Mouse (Mus musculus) cerebellum, adult (tissue): ENCODE measurements around the gene Appl1.

Experiments used
- ATAC-seq: cut with Nextera tagmentation; 2 replicates; pipeline ENCODE4 v1.9.2; 2017; ENCODE audit warnings: mild to moderate bottlenecking, moderate library complexity, mixed read lengths; ENCODE audit not compliant: insufficient number of reproducible peaks, low FRiP score, low TSS enrichment

Appl1 gene

GRCm38 (mm10) chr14:26971106-26971789 lies at the start of gene Appl1:
Gene Appl1 (minus strand): TSS chr14:26971232.
- ATAC-seq = no peak

- no peak for ATAC-seq
Measured at GRCm38 (mm10) chr14:27019850-27020249, 48.8 kb upstream of the Appl1 start.

- ATAC-seq = no peak
Measured at GRCm38 (mm10) chr14:27017936-27018335, 46.9 kb upstream of the Appl1 start.

- no peak for ATAC-seq
Measured at GRCm38 (mm10) chr14:27013658-27014057, 42.6 kb upstream of the Appl1 start.

DNA sequence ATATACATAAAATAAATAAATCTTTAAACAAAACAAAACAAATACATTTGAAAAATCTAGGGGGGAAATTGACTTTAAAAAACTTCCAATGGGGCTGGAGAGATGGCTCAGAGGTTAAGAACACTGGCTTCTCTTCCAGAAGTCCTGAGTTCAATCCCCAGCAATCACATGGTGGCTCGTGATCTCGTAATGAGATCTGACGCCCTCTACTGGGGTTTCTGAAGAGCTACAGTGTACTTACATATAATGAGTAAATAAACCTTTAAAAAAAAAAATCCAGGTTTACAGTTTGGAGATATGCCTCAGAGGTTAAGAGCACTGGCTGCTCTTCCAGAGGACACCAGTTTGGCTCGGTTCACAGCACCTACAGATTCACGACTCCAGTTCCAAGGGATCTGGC lies 40.5 kb upstream of the Appl1 start:
- no peak for ATAC-seq

- ATAC-seq = no peak
Measured at GRCm38 (mm10) chr14:27005937-27006336, 34.9 kb upstream of the Appl1 start.

DNA sequence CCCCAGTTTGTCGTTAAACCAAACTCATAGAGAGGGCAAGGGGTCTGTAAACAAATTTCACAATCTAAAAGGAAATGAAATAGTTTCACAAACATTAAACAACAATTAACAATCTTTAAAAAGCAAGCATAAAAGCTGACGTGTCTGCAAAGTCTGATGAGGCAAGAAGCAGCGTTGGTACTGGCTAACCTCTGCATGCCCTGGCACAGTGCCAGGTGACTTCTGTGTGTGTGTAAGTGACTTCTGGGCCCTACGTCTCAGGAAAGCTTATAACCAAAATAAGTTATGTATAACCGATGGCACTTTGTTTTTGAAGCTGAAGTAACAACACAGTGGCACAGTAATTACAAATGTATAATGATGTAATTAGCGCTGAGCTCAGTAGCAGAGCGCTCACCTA lies 33.9 kb upstream of the Appl1 start:
- no peak for ATAC-seq

DNA sequence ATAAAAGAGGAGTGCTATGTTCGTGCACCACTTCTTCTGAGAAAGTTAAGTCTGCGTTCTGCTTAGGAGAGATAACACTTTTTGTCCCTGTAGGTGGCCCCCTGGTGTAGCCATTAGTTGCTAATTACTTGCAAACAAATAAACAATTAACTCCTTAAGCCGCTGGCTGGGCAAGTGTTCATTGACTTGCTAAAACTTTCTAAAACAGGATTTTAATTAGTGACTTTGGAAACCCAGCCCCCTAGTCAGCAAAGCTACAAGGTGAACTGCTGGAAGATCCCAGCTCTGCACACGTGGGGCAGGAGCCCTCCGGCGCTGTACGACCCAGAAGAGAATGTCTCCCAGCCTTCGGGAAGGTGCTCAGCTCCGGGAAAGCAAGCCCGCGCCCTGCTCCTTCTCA lies 29.4 kb upstream of the Appl1 start:
- no peak for ATAC-seq

- no peak for ATAC-seq
Measured at GRCm38 (mm10) chr14:26996257-26996656, 25.2 kb upstream of the Appl1 start.

DNA sequence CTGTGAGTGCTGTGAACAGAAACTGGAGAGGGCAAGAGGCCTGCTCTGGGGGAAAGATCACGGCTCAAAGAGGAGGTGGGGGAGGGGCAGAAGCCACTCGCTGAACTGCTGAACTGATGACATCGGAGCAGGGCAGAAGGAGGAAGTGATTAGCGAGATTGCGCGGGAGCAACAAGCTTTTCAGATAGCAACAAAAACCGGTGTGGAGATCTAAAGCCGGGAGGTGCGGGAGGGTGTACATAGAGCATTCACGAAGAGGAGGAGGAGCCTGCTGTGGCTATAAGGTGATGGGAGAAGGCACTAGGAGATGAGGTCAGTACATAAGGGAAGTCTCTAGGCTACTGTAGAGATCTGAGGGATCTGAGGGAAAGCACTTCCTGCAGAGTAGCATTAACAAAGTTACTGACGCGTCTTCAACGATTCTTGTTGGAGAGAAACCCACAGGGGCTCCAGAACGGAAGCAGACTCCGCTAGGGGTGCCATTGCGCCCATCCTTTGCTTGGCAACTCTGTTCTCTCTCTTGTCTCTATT lies 23.2 kb upstream of the Appl1 start, which contains the start of gene Hesx1:
TSS of gene Hesx1 (plus strand) at position 206 of the 531 bp plus-strand sequence.
- 0 out of 2 replicates have a peak, but pooled peaks have one; percentile 20 for ATAC-seq

GRCm38 (mm10) chr14:26993427-26993826 lies 22.4 kb upstream of the Appl1 start:
- ATAC-seq = no peak

- ATAC-seq = no peak
Measured at GRCm38 (mm10) chr14:26991622-26992021, 20.6 kb upstream of the Appl1 start.

- ATAC-seq = no peak
Measured at GRCm38 (mm10) chr14:26988694-26989093, 17.7 kb upstream of the Appl1 start.

- no peak for ATAC-seq
Measured at GRCm38 (mm10) chr14:26982150-26982530, 11.1 kb upstream of the Appl1 start.

- no peak for ATAC-seq
Measured at GRCm38 (mm10) chr14:26981494-26982149, 10.6 kb upstream of the Appl1 start.

DNA sequence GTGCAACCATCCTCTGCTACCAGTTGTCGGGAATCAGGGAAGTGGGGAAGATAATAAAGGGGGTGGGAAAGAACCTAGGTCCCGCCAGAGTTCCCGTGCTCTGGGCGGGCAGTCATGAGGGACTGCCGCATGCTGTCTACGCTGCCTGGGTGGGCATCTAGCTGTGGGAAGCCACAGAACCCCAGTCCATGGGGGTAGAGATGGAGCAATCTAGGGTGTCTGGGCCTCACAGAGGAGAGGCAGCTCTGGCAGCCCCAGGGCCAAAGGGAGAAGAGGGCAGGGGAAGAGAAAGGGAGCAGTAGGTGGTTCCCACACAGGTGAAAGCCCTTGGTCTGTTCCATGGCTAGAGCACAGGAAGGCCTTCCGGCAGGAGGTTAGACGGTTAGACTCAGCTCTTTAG lies 10.0 kb upstream of the Appl1 start:
- no peak for ATAC-seq

DNA sequence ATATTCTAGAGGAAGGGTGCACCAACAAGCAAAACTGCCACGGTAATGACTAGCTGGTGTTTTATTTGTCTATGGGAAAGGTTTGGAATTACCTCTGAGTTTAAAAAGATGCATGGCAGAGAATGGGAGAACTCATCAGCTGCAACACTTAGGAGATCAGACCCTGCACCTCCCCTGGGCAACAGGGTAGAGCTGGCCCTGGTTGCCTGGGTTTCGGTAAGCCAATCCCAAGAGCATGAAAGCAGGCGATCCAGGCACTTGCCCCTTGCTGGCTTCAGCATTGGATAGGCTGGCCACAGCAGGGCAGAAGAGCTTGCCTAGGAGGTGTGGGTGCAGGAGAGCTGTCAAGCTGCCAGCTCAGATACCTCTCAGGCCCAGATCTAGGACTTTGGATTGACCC lies 8.8 kb upstream of the Appl1 start:
- no peak for ATAC-seq

GRCm38 (mm10) chr14:26977500-26977899 lies 6.5 kb upstream of the Appl1 start:
- no peak for ATAC-seq

DNA sequence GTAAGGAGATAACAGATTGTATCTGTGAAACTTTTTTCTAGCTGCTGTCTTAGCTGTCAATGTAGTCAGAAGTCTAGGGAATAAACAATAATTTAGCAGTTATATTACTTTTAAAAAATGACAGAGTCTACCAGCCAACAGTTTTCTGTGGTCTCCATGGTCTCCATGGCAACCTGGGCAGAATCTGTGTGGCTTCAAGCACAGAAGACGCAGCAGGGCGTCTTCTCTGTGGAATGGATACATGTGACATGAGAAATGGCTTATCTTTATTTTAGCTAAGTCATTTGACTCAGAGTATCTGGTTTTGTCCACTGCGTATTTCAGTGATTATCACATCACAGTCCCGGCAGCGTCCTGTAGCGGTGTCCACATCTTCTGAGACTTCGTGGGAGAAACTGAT lies 5.2 kb upstream of the Appl1 start:
- no peak for ATAC-seq

GRCm38 (mm10) chr14:26975490-26975889 lies 4.5 kb upstream of the Appl1 start:
- no peak for ATAC-seq

DNA sequence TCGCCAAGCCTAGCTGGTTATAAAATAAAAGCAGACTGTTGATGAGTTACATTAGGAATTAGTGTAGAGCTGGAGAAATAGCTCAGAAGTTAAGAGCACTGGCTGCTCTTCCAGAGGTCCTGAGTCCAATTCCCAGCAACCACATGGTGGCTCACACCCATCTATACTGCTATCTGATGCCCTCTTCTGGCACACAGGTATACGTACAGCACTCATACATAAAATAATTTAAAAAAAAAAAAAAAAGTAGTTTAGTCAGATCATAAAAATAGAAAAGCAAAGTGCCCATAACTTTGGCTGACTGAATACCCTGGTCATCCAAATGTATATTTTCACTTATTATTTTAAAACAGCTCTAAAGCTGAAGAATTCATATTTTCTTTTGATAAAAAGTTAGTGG lies 2.1 kb upstream of the Appl1 start:
- no peak for ATAC-seq

DNA sequence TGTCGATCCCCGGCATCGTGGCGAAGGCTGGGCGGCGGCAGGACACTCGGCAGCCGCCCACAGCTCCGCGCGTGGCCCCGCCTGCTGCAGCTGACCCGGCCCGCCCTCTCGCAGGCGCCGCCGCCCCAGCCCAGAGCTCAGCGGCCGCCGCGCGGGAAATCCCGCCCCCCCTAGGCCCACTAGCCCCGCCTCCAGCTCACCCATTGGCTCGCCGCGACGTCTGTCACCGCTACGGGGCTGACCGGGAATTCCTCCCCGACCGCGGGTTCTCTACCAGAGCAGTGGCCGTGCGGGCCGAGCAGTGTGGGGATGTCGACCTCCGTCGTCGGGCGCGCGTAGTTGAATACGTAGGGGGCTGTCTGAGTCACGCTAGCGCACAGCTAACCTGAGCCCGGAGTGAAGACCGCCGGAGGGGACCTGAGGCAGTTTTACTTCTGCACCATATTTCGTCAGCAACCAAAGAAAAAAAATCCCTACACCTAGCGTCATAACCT lies 546 bp downstream of the Appl1 start:
- ATAC-seq = peak; percentile 95
